22 mouse cellular contexts compared by ENCODE assay signal in the genomic region with DNA sequence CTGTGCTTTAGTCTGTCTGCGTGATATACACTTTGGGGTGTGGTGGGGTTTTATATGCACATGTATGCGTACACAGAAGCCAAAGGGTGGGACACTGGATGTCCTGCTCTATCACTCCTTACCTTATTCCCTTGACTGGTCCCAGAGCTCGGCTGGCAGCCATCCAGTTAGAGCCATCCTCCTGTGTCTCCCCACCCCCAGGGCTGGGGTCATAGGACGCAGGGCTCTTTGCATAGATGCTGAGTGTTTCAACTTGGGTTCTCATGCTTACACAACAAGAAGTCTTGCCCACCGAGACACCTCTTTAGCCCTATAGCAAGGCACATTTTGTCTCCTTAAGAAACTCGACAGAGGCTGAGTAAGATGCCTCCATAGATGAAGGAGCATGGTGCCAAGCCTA.
DNase-seq lines count a peak whose midpoint lies in the region; ATAC-seq lines count a peak whose summit lies in the region.
"Had no signal": no experiment of that assay in that cellular context is flagged by ENCODE, and none has a peak within 500 bp of the region (broad histone marks: within the 10 kb centered on the region; RNA-seq: fewer than 3 reads in every experiment).

No protein-coding gene starts in this region.

- peak; percentile 51 for DNase-seq in cerebellum, adult 11-12 months
- no peak for DNase-seq in cerebellum, adult 9-10 months
- peak; percentile 56 to 59 for DNase-seq in cerebellum, postnatal 14 days
- no peak for DNase-seq in cerebellum, postnatal 4 days (ENCODE audit: low spot score in 2 of 2)
- DNase-seq: adrenal gland, adult 8-10 months; adrenal gland, postnatal 25 days; gastrocnemius, adult 2 months; gastrocnemius, postnatal 25 days; heart, adult 18-20 months; heart, postnatal 36 days; kidney, adult 11 months; kidney, adult 8-10 months had no signal

- no peak for ATAC-seq in forebrain, embryonic 15.5 days (replicated peaks)
- ATAC-seq in forebrain, embryonic 16.5 days: no peak
- no peak for ATAC-seq in embryonic facial prominence, embryonic 15.5 days (ENCODE audit: insufficient number of reproducible peaks, low FRiP score, low TSS enrichment, low read depth)
- ATAC-seq: activated CD4-positive, CD25-positive, alpha-beta regulatory T cell, adult 4 months; intestine, embryonic 15.5 days had no signal

- H3K4me1 ChIP-seq in forebrain, embryonic 15.5 days: peaks cover 12% of the 10 kb centered on the region
- peaks cover 8% of the 10 kb centered on the region; the same call in 1 of the 2 replicates for H3K4me1 ChIP-seq in forebrain, embryonic 16.5 days (replicated peaks; ENCODE audit: control insufficient read depth, insufficient read depth, low read length)
- peaks cover 14% of the 10 kb centered on the region for H3K4me1 ChIP-seq in embryonic facial prominence, embryonic 15.5 days
- H3K4me1 ChIP-seq: heart, embryonic 12.5 days; hindbrain, embryonic 10.5 days; intestine, embryonic 15.5 days had no signal

- no peak overlapping the region for H3K4me3 ChIP-seq in forebrain, embryonic 15.5 days
- H3K4me3 ChIP-seq in forebrain, embryonic 16.5 days (replicated peaks; ENCODE audit: low read length): no peak overlapping the region
- H3K4me3 ChIP-seq in embryonic facial prominence, embryonic 15.5 days (replicated peaks): no peak overlapping the region
- H3K4me3 ChIP-seq: embryonic facial prominence, embryonic 12.5 days; gastrocnemius, adult 2 months; heart, embryonic 12.5 days; heart, embryonic 15.5 days; hindbrain, embryonic 10.5 days; hindbrain, embryonic 13.5 days; intestine, embryonic 15.5 days had no signal

- H3K27me3 ChIP-seq in forebrain, embryonic 15.5 days: no peaks in the 10 kb centered on the region
- H3K27me3 ChIP-seq in forebrain, embryonic 16.5 days (replicated peaks; ENCODE audit: control insufficient read depth, insufficient read depth, low read length): no peaks in the 10 kb centered on the region
- no peaks in the 10 kb centered on the region for H3K27me3 ChIP-seq in embryonic facial prominence, embryonic 15.5 days
- H3K27me3 ChIP-seq: embryonic facial prominence, embryonic 12.5 days; heart, embryonic 12.5 days; heart, embryonic 15.5 days; hindbrain, embryonic 13.5 days; intestine, embryonic 15.5 days had no signal

- no peak overlapping the region for H3K9ac ChIP-seq in forebrain, embryonic 15.5 days (replicated peaks)
- no peak overlapping the region for H3K9ac ChIP-seq in forebrain, embryonic 16.5 days (replicated peaks; ENCODE audit: low read depth, low read length)
- no peak overlapping the region for H3K9ac ChIP-seq in embryonic facial prominence, embryonic 15.5 days
- H3K9ac ChIP-seq: embryonic facial prominence, embryonic 12.5 days; heart, embryonic 12.5 days; heart, embryonic 15.5 days; hindbrain, embryonic 13.5 days; intestine, embryonic 15.5 days had no signal

- no peaks in the 10 kb centered on the region for H3K9me3 ChIP-seq in forebrain, embryonic 15.5 days
- H3K9me3 ChIP-seq in forebrain, embryonic 16.5 days (ENCODE audit: control insufficient read depth, low read length): no peaks in the 10 kb centered on the region
- no peaks in the 10 kb centered on the region for H3K9me3 ChIP-seq in embryonic facial prominence, embryonic 15.5 days (replicated peaks)
- H3K9me3 ChIP-seq: embryonic facial prominence, embryonic 12.5 days; heart, embryonic 12.5 days; heart, embryonic 15.5 days; hindbrain, embryonic 10.5 days; hindbrain, embryonic 13.5 days; intestine, embryonic 15.5 days had no signal

- no peaks in the 10 kb centered on the region for H3K36me3 ChIP-seq in forebrain, embryonic 15.5 days
- H3K36me3 ChIP-seq in forebrain, embryonic 16.5 days (ENCODE audit: control insufficient read depth, insufficient read depth): no peaks in the 10 kb centered on the region
- H3K36me3 ChIP-seq in embryonic facial prominence, embryonic 15.5 days: no peaks in the 10 kb centered on the region
- H3K36me3 ChIP-seq: embryonic facial prominence, embryonic 12.5 days; heart, embryonic 12.5 days; heart, embryonic 15.5 days; hindbrain, embryonic 10.5 days; hindbrain, embryonic 13.5 days; intestine, embryonic 15.5 days had no signal

- WGBS in forebrain, embryonic 15.5 days: 88% methylated on average over 6 of the region's 6 CpGs
- WGBS in forebrain, embryonic 16.5 days: 78% methylated on average over 6 of the region's 6 CpGs
- WGBS in embryonic facial prominence, embryonic 15.5 days: 82% methylated on average over 6 of the region's 6 CpGs

- 0 out of 2 replicates have a peak overlapping the region, but pooled peaks have one; percentile 46 for H3K27ac ChIP-seq in forebrain, embryonic 15.5 days (replicated peaks)
- no peak overlapping the region for H3K27ac ChIP-seq in forebrain, embryonic 16.5 days (ENCODE audit: low read length)
- H3K27ac ChIP-seq in embryonic facial prominence, embryonic 15.5 days (replicated peaks): 0 out of 2 replicates have a peak overlapping the region, but pooled peaks have one; percentile 7
- H3K27ac ChIP-seq: embryonic facial prominence, embryonic 12.5 days; gastrocnemius, adult 2 months; heart, embryonic 15.5 days; hindbrain, embryonic 10.5 days; intestine, embryonic 15.5 days had no signal

- H3K4me2 ChIP-seq in forebrain, embryonic 15.5 days (replicated peaks): no peak overlapping the region
- no peak overlapping the region for H3K4me2 ChIP-seq in forebrain, embryonic 16.5 days (ENCODE audit: low read length)
- H3K4me2 ChIP-seq in embryonic facial prominence, embryonic 15.5 days (replicated peaks): no peak overlapping the region
- H3K4me2 ChIP-seq: embryonic facial prominence, embryonic 12.5 days; heart, embryonic 12.5 days; heart, embryonic 15.5 days; hindbrain, embryonic 13.5 days; intestine, embryonic 15.5 days had no signal

Comparison
In these comparisons a context has a peak if more than half of its experiments do, and no peak if none do; other contexts are left out.
1. DNase-seq: peak in cerebellum, adult 11-12 months (single experiment) and cerebellum, postnatal 14 days (2 of 2); none in cerebellum, adult 9-10 months (single experiment) and cerebellum, postnatal 4 days (0 of 2).